Mouse (Mus musculus) thymus, adult 2 months (tissue): ENCODE results near the gene Evx2. TPM values are rescaled to one million over a fixed set of nuclear protein-coding genes. Genes with fewer than 3 reads are reported as not detected.

Experiments used
- DNase-seq: peaks from one replicate; pipeline ENCODE4 v3.0.0; 2021
- H3K27ac ChIP-seq: fragments of 200-500 bp; 2 replicates; pipeline ENCODE4 v1.5.1; 2012; ENCODE audit warnings: low read length, control low read depth; ENCODE audit not compliant: control insufficient read depth, insufficient read depth
- H3K27me3 ChIP-seq: fragments of 200-500 bp; 2 replicates; pipeline ENCODE4 v1.6.1; 2012; ENCODE audit warnings: mild to moderate bottlenecking, low read length, moderate library complexity, mixed read lengths; ENCODE audit not compliant: control insufficient read depth, insufficient read depth
- H3K36me3 ChIP-seq: fragments of 200-500 bp; 2 replicates; pipeline ENCODE4 v1.6.1; 2012; ENCODE audit warnings: mild to moderate bottlenecking, low read length, moderate library complexity; ENCODE audit not compliant: control insufficient read depth, insufficient read depth
- H3K4me1 ChIP-seq: fragments of 200-500 bp; replicated peaks from 2 replicates; pipeline ENCODE4 v1.6.1; 2012; ENCODE audit warnings: low read length; ENCODE audit not compliant: control insufficient read depth, insufficient read depth
- H3K4me3 ChIP-seq: fragments of 200-500 bp; 2 replicates; pipeline ENCODE4 v1.5.1; 2012; ENCODE audit warnings: mild to moderate bottlenecking, low read length, control low read depth, moderate library complexity; ENCODE audit not compliant: control insufficient read depth, insufficient read depth
- CTCF ChIP-seq: fragments of 200-500 bp; IDR thresholded peaks from 2 replicates; pipeline ENCODE4 v1.5.1; 2012; ENCODE audit warnings: mild to moderate bottlenecking, control low read depth, low read length, moderate library complexity, borderline replicate concordance; ENCODE audit not compliant: control insufficient read depth, poor library complexity, insufficient read depth; ENCODE audit errors: extremely low read depth
- POLR2A ChIP-seq: fragments of 200-500 bp; IDR thresholded peaks from 2 replicates; pipeline ENCODE4 v1.6.1; 2012; ENCODE audit warnings: mild to moderate bottlenecking, low read length, control low read depth, moderate library complexity; ENCODE audit not compliant: control insufficient read depth, poor library complexity, insufficient read depth; ENCODE audit errors: extremely low read depth
- WGBS: fragments of 180-500 bp; shearing (Covaris S2); methylation state at CpG from one replicate; pipeline ENCODE4 v1.1.7; 2018; 5-methylcytosine and 5-hydroxymethylcytosine counted together
- polyA plus RNA-seq: library from polyadenylated mRNA; depleted of rRNA; stranded (reverse); fragments of >200 nt; gene quantifications from 2 replicates; pipeline ENCODE4 v1.2.3, GENCODE M21; 2012

Gene Evx2
- polyA plus RNA-seq, 1 experiment: not detected

DNA sequence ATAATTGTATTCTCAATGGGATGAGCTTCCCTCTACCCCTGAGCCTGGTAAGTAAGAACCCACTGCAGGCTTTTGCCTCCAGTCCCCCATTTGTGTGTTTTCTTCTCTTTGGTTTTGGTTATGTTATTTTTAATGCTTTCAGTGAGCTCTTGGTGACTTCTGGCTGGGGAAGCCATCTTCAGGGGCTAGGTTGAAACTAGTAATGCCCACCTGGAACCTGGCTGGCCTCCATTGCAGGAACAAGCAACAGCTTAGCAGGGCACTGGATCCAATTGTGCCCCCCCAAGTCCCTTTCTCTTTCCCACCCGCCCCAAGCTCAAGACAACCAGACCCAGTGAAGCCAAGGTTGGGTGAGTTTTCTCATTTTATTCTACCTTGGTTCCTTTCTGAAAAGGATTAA is 36.0 kb upstream of the Evx2 start:
- Histone ChIP-seq H3K36me3 (no peaks in the 10 kb centered on the region), H3K27me3 (peaks cover 38% of the 10 kb centered on the region), H3K27ac (no peak overlapping the region), H3K4me3 (no peak overlapping the region), H3K4me1 (no peaks in the 10 kb centered on the region; the same call in 1 of the 2 replicates)
- TF ChIP-seq POLR2A (no peak), CTCF (no peak)
- WGBS: 28% methylated on average over 1 of the region's 1 CpGs
- DNase-seq: no peak

DNA sequence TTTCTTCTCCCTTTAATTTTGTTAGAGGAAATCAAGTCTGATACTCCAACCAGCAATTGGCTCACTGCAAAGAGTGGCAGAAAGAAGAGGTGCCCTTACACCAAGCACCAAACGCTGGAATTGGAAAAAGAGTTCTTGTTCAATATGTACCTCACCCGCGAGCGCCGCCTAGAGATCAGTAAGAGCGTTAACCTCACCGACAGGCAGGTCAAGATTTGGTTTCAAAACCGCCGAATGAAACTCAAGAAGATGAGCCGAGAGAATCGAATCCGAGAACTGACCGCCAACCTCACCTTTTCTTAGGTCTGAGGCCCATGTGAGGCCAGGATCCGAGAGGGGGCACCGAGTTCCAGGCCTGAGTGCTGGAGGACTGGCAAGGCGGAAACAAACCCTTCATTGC is 34.7 kb upstream of the Evx2 start:
- no peak for DNase-seq
- Histone ChIP-seq H3K27ac (no peak overlapping the region), H3K27me3 (peaks cover 35% of the 10 kb centered on the region), H3K36me3 (no peaks in the 10 kb centered on the region), H3K4me3 (no peak overlapping the region), H3K4me1 (no peaks in the 10 kb centered on the region; the same call in 1 of the 2 replicates)
- WGBS: 10% methylated on average over 16 of the region's 16 CpGs
- TF ChIP-seq POLR2A (no peak), CTCF (no peak)

DNA sequence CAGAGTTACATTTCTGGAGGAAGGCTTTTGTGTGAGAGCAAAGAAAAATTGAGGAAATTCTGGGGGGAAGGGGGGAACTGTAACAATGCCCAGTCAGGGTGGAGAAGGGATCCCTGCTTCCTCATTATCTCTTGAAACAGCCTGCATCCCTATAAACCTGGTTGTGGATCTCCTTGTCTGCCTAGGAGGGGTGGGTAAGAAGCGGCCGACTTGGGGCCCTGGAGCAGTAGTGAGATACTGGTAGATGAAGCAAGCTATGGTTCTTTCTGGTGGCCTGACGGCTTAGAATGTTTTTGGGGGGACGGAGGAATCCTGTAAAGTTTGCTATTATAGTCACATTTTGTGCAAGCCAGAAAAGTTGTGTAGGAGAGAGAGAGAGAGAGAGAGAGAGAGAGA is 34.1 kb upstream of the Evx2 start:
- H3K4me3 ChIP-seq: no peak overlapping the region
- no peak for DNase-seq
- H3K27me3 ChIP-seq: peaks cover 36% of the 10 kb centered on the region
- H3K4me1 ChIP-seq: no peaks in the 10 kb centered on the region; the same call in 1 of the 2 replicates
- WGBS: 19% methylated on average over 4 of the region's 4 CpGs
- H3K27ac ChIP-seq: no peak overlapping the region
- H3K36me3 ChIP-seq: no peaks in the 10 kb centered on the region
- TF ChIP-seq CTCF (no peak), POLR2A (no peak)

DNA sequence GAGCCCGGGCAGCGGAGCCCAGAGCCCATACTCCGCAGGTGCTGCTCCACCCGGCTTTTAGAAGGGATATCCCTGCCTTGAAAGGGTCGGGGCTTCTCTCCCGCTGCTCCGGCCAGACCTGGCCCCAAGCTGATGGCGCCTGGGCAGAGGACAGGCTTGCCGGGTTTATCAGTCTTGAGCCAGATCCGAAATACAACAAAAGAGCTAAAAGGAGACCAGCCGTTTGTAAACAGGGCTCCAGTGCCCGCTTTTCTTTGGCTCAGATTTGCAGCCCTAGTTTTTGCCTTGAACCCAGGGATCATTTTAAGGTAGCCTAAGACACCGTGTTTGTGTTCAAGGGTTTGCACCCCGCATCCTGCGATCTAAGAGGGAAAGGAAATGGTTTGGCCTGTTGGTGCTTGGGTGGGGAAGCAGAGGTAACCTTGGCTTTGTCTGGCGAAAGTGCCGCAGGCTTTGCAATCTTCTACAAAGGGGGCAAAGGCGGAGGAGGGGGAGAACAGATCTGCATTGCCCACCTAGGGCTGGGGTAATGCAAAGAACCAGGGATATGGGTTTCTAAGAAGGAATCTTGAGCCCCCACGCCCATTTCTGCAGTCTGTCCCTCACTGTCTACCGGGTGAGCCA is 33.6 kb upstream of the Evx2 start:
- TF ChIP-seq POLR2A (no peak), CTCF (no peak)
- H3K27me3 ChIP-seq: peaks cover 35% of the 10 kb centered on the region
- no peaks in the 10 kb centered on the region; the same call in 1 of the 2 replicates for H3K4me1 ChIP-seq
- no peaks in the 10 kb centered on the region for H3K36me3 ChIP-seq
- no peak overlapping the region for H3K27ac ChIP-seq
- no peak for DNase-seq
- no peak overlapping the region for H3K4me3 ChIP-seq
- WGBS: 6% methylated on average over 20 of the region's 20 CpGs

DNA sequence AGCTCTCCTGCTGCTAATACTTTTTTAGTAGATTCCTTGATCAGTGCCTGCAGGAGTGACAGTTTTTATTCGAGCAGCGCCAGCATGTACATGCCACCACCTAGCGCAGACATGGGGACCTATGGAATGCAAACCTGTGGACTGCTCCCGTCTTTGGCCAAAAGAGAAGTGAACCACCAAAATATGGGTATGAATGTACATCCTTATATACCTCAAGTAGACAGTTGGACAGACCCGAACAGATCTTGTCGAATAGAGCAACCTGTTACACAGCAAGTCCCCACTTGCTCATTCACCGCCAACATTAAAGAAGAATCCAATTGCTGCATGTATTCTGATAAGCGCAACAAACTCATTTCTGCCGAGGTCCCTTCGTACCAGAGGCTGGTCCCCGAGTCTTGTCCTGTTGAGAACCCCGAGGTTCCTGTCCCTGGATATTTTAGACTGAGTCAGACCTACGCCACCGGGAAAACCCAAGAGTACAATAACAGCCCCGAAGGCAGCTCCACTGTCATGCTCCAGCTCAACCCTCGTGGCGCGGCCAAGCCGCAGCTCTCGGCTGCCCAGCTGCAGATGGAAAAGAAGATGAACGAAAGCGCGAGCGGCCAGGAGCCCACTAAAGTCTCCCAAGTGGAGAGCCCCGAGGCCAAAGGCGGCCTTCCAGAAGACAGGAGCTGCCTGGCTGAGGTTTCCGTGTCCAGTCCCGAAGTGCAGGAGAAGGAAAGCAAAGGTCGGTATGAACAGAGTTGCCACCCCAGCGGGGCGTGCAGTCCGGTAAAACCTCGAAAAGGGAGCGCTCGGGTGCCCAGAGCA is 32.8 kb upstream of the Evx2 start:
- no peak for DNase-seq
- H3K4me1 ChIP-seq: no peaks in the 10 kb centered on the region
- no peaks in the 10 kb centered on the region for H3K36me3 ChIP-seq
- TF ChIP-seq CTCF (no peak), POLR2A (no peak)
- H3K4me3 ChIP-seq: no peak overlapping the region
- H3K27ac ChIP-seq: no peak overlapping the region
- H3K27me3 ChIP-seq: peaks cover 41% of the 10 kb centered on the region
- WGBS: 9% methylated on average over 35 of the region's 35 CpGs

DNA sequence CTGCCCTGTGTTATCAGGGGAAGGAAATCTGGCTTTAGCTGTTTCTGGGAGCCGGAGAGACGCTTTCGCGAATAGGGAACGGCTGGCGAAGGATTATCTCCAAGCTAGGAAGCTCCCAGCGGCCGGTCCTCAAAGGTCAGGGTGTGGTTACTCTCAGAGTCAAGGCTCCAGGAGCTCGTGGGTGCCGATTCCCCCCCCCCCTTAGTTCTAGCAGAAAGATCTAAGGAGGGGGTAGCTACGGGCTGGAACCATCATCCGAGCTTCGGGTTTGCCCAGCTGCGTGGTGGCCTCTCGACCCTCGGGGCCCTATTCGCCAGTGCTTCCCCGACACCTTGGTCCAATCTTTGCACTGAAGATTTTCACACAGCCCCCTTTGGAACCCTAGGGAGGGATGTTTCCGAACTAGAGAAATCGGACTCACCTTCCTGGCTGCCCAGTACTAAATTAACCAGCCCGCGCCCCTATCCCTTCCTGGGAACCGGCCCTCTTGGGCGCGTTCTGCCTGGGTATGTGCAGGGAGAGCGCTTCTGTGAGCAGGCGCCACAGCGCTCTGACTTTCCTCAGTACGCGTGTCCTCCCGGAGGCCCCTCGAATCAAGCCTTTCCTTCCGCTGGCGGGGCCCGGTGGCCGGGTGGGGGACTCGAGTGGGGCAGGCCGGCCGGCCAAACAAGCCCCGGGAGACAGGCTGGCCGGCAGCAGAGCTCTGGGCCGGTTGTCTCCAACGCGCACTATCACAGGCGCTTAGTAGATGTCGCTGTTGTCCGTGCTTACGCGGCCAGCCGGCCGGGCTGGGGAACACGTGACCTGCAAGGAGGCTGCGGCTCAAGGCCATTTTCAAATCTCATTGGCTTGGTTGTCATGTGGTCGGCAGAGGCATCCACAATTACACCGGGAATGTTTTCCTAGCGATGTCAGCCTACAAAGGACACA is 31.9 kb upstream of the Evx2 start, which contains the start of gene Hoxd10:
Hoxd10 (plus strand) TSS at position 903 of the 930 bp plus-strand sequence.
- no peak within 1 kb of the TSS for H3K27ac ChIP-seq
- H3K36me3 ChIP-seq: no peaks in the 10 kb centered on the region
- H3K4me1 ChIP-seq: no peaks in the 10 kb centered on the region
- TF ChIP-seq POLR2A: no peak
- no peak for TF ChIP-seq CTCF
- no peak within 1 kb of the TSS for H3K4me3 ChIP-seq
- DNase-seq: no peak
- WGBS: 9% methylated on average over 56 of the region's 56 CpGs
- peaks cover 40% of the 10 kb centered on the region for H3K27me3 ChIP-seq
